Comparison of ENCODE assay signal across 22 mouse cellular contexts in genomic region chr13:24395815-24396214, GRCm38 (mm10).
DNase-seq lines count a peak whose midpoint lies in the region; TF ChIP-seq lines count a peak whose summit lies in the region.
"Had no signal": no experiment of that assay in that cellular context is flagged by ENCODE, and none has a peak within 500 bp of the region (broad histone marks: within the 10 kb centered on the region; RNA-seq: fewer than 3 reads in every experiment).

No protein-coding gene starts in this region.

- H3K27ac ChIP-seq in gastrocnemius, adult 2 months = peak overlapping the region; percentile 10; the same call in 1 of the 2 replicates
- H3K27ac ChIP-seq in heart, embryonic 10.5 days = no peak overlapping the region
- H3K27ac ChIP-seq: forebrain, embryonic 10.5 days; forebrain, embryonic 13.5 days; heart, embryonic 15.5 days; hindbrain, embryonic 14.5 days; hindbrain, postnatal 0 days had no signal

- DNase-seq in gastrocnemius, adult 2 months = peak; percentile 24
- no peak for DNase-seq in gastrocnemius, postnatal 25 days
- DNase-seq in heart, embryonic 10.5 days (ENCODE audit: low spot score) = peak; percentile 58
- no peak for DNase-seq in heart, postnatal 14 days
- peak; percentile 29 for DNase-seq in 416B (ENCODE audit: low read depth)
- peak; percentile 29 for DNase-seq in large intestine, adult 2 months (ENCODE audit: low read depth, low spot score)
- no peak for DNase-seq in B cell, adult 2 months
- no peak for DNase-seq in layer of hippocampus, postnatal 14 days (ENCODE audit: low spot score in 2 of 2)
- DNase-seq: adrenal gland, adult 2 months; adrenal gland, postnatal 14 days; cerebellum, adult 18-20 months; cerebellum, adult 9-10 months; cerebellum, postnatal 14 days; gastrocnemius, postnatal 36 days; heart, postnatal 10 days; heart, postnatal 4 days had no signal

- intact Hi-C loops in gastrocnemius, adult 2 months (cut with DNase I) = no loop called here
- intact Hi-C loops in heart, postnatal 14 days (cut with DNase I) = no loop called here

- peak overlapping the region; percentile 26 for H3K4me3 ChIP-seq in gastrocnemius, adult 2 months
- no peak overlapping the region for H3K4me3 ChIP-seq in heart, embryonic 10.5 days
- H3K4me3 ChIP-seq: forebrain, embryonic 10.5 days; forebrain, embryonic 13.5 days; heart, embryonic 12.5 days; heart, embryonic 15.5 days had no signal

- WGBS in heart, embryonic 10.5 days = 93% methylated on average over 4 of the region's 4 CpGs
- 37% methylated on average over 4 of the region's 4 CpGs for WGBS in large intestine, adult 2 months

- H3K27me3 ChIP-seq in heart, embryonic 10.5 days (ENCODE audit: insufficient read depth, poor library complexity, severe bottlenecking) = no peaks in the 10 kb centered on the region
- H3K27me3 ChIP-seq: forebrain, embryonic 13.5 days; heart, embryonic 12.5 days; heart, embryonic 15.5 days had no signal

- H3K36me3 ChIP-seq in heart, embryonic 10.5 days = no peaks in the 10 kb centered on the region
- H3K36me3 ChIP-seq: forebrain, embryonic 10.5 days; heart, embryonic 12.5 days; heart, embryonic 15.5 days had no signal

- no peak for TF ChIP-seq CTCF in gastrocnemius, adult 2 months (IDR thresholded peaks at IDR 0.05)

- no peaks in the 10 kb centered on the region for H3K9me3 ChIP-seq in heart, embryonic 10.5 days
- H3K9me3 ChIP-seq: forebrain, embryonic 10.5 days; forebrain, embryonic 13.5 days; heart, embryonic 12.5 days; heart, embryonic 15.5 days had no signal

- 0 out of 2 replicates have a peak, but pooled peaks cover 3% of the 10 kb centered on the region for H3K4me1 ChIP-seq in heart, embryonic 10.5 days

Comparison
In these comparisons a context has a peak if more than half of its experiments do, and no peak if none do; other contexts are left out.
1. DNase-seq: peak in gastrocnemius, adult 2 months (single experiment), heart, embryonic 10.5 days (single experiment), 416B (single experiment) and large intestine, adult 2 months (single experiment); none in gastrocnemius, postnatal 25 days (single experiment), heart, postnatal 14 days (0 of 2), B cell, adult 2 months (0 of 2) and layer of hippocampus, postnatal 14 days (0 of 2).